Mouse (Mus musculus) brown adipose tissue, adult 24 weeks (tissue): ENCODE data around the gene Glyctk. TPM values are rescaled to one million over a fixed set of nuclear protein-coding genes. Genes with fewer than 3 reads are reported as not detected.

ENCODE experiments used
- H3K27ac ChIP-seq: fragments of 200-500 bp; replicated peaks from 2 replicates; pipeline ENCODE4 v1.5.1; 2012; ENCODE audit warnings: low read depth, mild to moderate bottlenecking, low read length
- H3K4me1 ChIP-seq: fragments of 200-500 bp; 2 replicates; pipeline ENCODE4 v1.6.1; 2012; ENCODE audit warnings: low read length, mixed read lengths; ENCODE audit not compliant: control insufficient read depth, insufficient read depth, insufficient read length
- H3K4me3 ChIP-seq: fragments of 200-500 bp; 2 replicates; pipeline ENCODE4 v1.5.1; 2012; ENCODE audit warnings: low read depth, mild to moderate bottlenecking, low read length, moderate library complexity; ENCODE audit not compliant: insufficient read depth
- polyA plus RNA-seq: library from polyadenylated mRNA; stranded (reverse); fragments of >200 nt; gene quantifications from 2 replicates; pipeline ENCODE4 v1.2.4, GENCODE M21; 2012; ENCODE audit not compliant: missing spikeins, insufficient read depth, insufficient read length

Glyctk gene
- polyA plus RNA-seq, 1 experiment, result 2.2 TPM

GRCm38 (mm10) chr9:106167703-106168102 is 9.8 kb upstream of the Glyctk start:
- Histone ChIP-seq H3K4me3 (no peak overlapping the region), H3K4me1 (no peaks in the 10 kb centered on the region)

GRCm38 (mm10) chr9:106167241-106167640 is 9.3 kb upstream of the Glyctk start:
- no peak overlapping the region for H3K27ac ChIP-seq

More at GRCm38 (mm10) chr9:106167703-106168102, 9.8 kb upstream of the Glyctk start:
- H3K27ac ChIP-seq, result no peak overlapping the region

GRCm38 (mm10) chr9:106166709-106167108 is 8.8 kb upstream of the Glyctk start:
- Histone ChIP-seq H3K27ac (no peak overlapping the region), H3K4me3 (no peak overlapping the region), H3K4me1 (no peaks in the 10 kb centered on the region)

More at GRCm38 (mm10) chr9:106167241-106167640, 9.3 kb upstream of the Glyctk start:
- no peaks in the 10 kb centered on the region for H3K4me1 ChIP-seq
- no peak overlapping the region for H3K4me3 ChIP-seq

- Histone ChIP-seq H3K4me3 (peak overlapping the region; percentile 74), H3K27ac (peak overlapping the region; percentile 98), H3K4me1 (peaks cover 9% of the 10 kb centered on the region; the same call in 1 of the 2 replicates)
Measured at GRCm38 (mm10) chr9:106160426-106160825, 2.5 kb upstream of the Glyctk start.

GRCm38 (mm10) chr9:106159784-106160301 is 1.9 kb upstream of the Glyctk start:
- peaks cover 9% of the 10 kb centered on the region; the same call in 1 of the 2 replicates for H3K4me1 ChIP-seq
- peak overlapping the region; percentile 74 for H3K4me3 ChIP-seq
- peak overlapping the region; percentile 98 for H3K27ac ChIP-seq

- Histone ChIP-seq H3K4me3 (no peak overlapping the region), H3K27ac (peak overlapping the region; percentile 82; the same call in 1 of the 2 replicates), H3K4me1 (peaks cover 9% of the 10 kb centered on the region; the same call in 1 of the 2 replicates)
Measured at GRCm38 (mm10) chr9:106159237-106159636, 1.3 kb upstream of the Glyctk start.

GRCm38 (mm10) chr9:106157623-106157925 is 364 bp downstream of the Glyctk start:
- H3K4me1 ChIP-seq, result peaks cover 9% of the 10 kb centered on the region; the same call in 1 of the 2 replicates
- no peak overlapping the region for H3K27ac ChIP-seq
- H3K4me3 ChIP-seq, result no peak overlapping the region

GRCm38 (mm10) chr9:106156921-106157622 is 866 bp downstream of the Glyctk start:
- Histone ChIP-seq H3K4me1 (peaks cover 9% of the 10 kb centered on the region; the same call in 1 of the 2 replicates), H3K4me3 (no peak overlapping the region), H3K27ac (no peak overlapping the region)

- Histone ChIP-seq H3K27ac (no peak overlapping the region), H3K4me1 (peaks cover 9% of the 10 kb centered on the region; the same call in 1 of the 2 replicates), H3K4me3 (no peak overlapping the region)
Measured at GRCm38 (mm10) chr9:106156419-106156818, 1.5 kb downstream of the Glyctk start.

- no peak overlapping the region for H3K27ac ChIP-seq
- H3K4me3 ChIP-seq, result no peak overlapping the region
- peaks cover 7% of the 10 kb centered on the region; the same call in 1 of the 2 replicates for H3K4me1 ChIP-seq
Measured at GRCm38 (mm10) chr9:106154106-106154505, 3.8 kb downstream of the Glyctk start.

- Histone ChIP-seq H3K27ac (no peak overlapping the region), H3K4me3 (no peak overlapping the region), H3K4me1 (no peaks in the 10 kb centered on the region; the same call in 1 of the 2 replicates)
Measured at GRCm38 (mm10) chr9:106149399-106149754, 8.6 kb downstream of the Glyctk start.

- H3K4me1 ChIP-seq, result no peaks in the 10 kb centered on the region; the same call in 1 of the 2 replicates
- no peak overlapping the region for H3K4me3 ChIP-seq
- no peak overlapping the region for H3K27ac ChIP-seq
Measured at GRCm38 (mm10) chr9:106148541-106149398, 9.2 kb downstream of the Glyctk start.

- H3K4me1 ChIP-seq, result no peaks in the 10 kb centered on the region; the same call in 1 of the 2 replicates
- no peak overlapping the region for H3K27ac ChIP-seq
- no peak overlapping the region for H3K4me3 ChIP-seq
Measured at GRCm38 (mm10) chr9:106147851-106148431, 10.0 kb downstream of the Glyctk start.

- H3K4me3 ChIP-seq, result no peak overlapping the region
Measured at GRCm38 (mm10) chr9:106147281-106147680, 10.7 kb downstream of the Glyctk start.

GRCm38 (mm10) chr9:106145582-106145981 is 12.4 kb downstream of the Glyctk start:
- Histone ChIP-seq H3K27ac (no peak overlapping the region), H3K4me3 (no peak overlapping the region), H3K4me1 (no peaks in the 10 kb centered on the region; the same call in 1 of the 2 replicates)

More at GRCm38 (mm10) chr9:106147281-106147680, 10.7 kb downstream of the Glyctk start:
- Histone ChIP-seq H3K4me1 (no peaks in the 10 kb centered on the region; the same call in 1 of the 2 replicates), H3K27ac (no peak overlapping the region)
